Mouse (Mus musculus) limb, embryonic 14.5 days (tissue): ENCODE data around the gene Naip6. TPM values are rescaled to one million over a fixed set of nuclear protein-coding genes. Genes with fewer than 3 reads are reported as not detected.
"Not testable (repeated sequence)": the region's sequence is repeated elsewhere in the genome, so short reads cannot be mapped to it uniquely, and the experiment has no call there.

ENCODE experiments used
- ATAC-seq: fragments of 200-750 bp; cut with Nextera tagmentation; 2 replicates; pipeline ENCODE4 v1.8.0; 2017; ENCODE audit warnings: low read depth, moderate number of reproducible peaks, moderate TSS enrichment; ENCODE audit not compliant: low FRiP score
- DNase-seq: peaks from one replicate; pipeline ENCODE4 v3.0.0-alpha.2; 2015; ENCODE audit warnings: low spot score
- H3K27ac ChIP-seq: fragments of 300-500 bp; sonication (generic); replicated peaks from 2 replicates; pipeline ENCODE4 v1.5.1; 2014; ENCODE audit warnings: low read depth, mild to moderate bottlenecking, low read length, moderate library complexity, mixed read lengths
- H3K27me3 ChIP-seq: fragments of 300-500 bp; sonication (generic); 2 replicates; pipeline ENCODE4 v1.6.1; 2014; ENCODE audit warnings: low read length, mixed read lengths; ENCODE audit not compliant: control insufficient read depth, insufficient read depth
- H3K36me3 ChIP-seq: fragments of 300-500 bp; sonication (generic); 2 replicates; pipeline ENCODE4 v1.6.1; 2014; ENCODE audit warnings: mild to moderate bottlenecking, low read length, moderate library complexity, mixed read lengths; ENCODE audit not compliant: control insufficient read depth, insufficient read depth
- H3K4me1 ChIP-seq: fragments of 300-500 bp; sonication (generic); 2 replicates; pipeline ENCODE4 v1.6.1; 2014; ENCODE audit warnings: antibody characterized with exemption, low read length, mixed read lengths; ENCODE audit not compliant: control insufficient read depth, insufficient read depth
- H3K4me2 ChIP-seq: fragments of 300-500 bp; sonication (generic); replicated peaks from 2 replicates; pipeline ENCODE4 v1.6.1; 2014; ENCODE audit warnings: low read depth, mild to moderate bottlenecking, low read length, moderate library complexity; ENCODE audit not compliant: severe bottlenecking
- H3K4me3 ChIP-seq: fragments of 300-500 bp; sonication (generic); replicated peaks from 2 replicates; pipeline ENCODE4 v1.5.1; 2014; ENCODE audit warnings: low read length
- H3K9ac ChIP-seq: fragments of 300-500 bp; sonication (generic); 2 replicates; pipeline ENCODE4 v1.6.1; 2014; ENCODE audit warnings: mild to moderate bottlenecking, low read depth, low read length, moderate library complexity; ENCODE audit not compliant: severe bottlenecking
- H3K9me3 ChIP-seq: fragments of 300-500 bp; sonication (generic); 2 replicates; pipeline ENCODE4 v1.6.1; 2016; ENCODE audit warnings: low read length; ENCODE audit not compliant: control insufficient read depth
- POLR2A ChIP-seq: fragments of 200-500 bp; IDR thresholded peaks from 2 replicates; pipeline ENCODE4 v1.8.0; 2012; ENCODE audit warnings: inconsistent platforms, mild to moderate bottlenecking, moderate library complexity, borderline replicate concordance; ENCODE audit not compliant: insufficient read depth, insufficient read length; ENCODE audit errors: extremely low read depth
- WGBS: fragments of 180-500 bp; shearing (Covaris S2); extraction: QIAGEN DNeasy Blood & Tissue Kit; methylation state at CpG from one replicate; pipeline ENCODE4 v1.1.7; 2014; 5-methylcytosine and 5-hydroxymethylcytosine counted together
- polyA plus RNA-seq, 2 experiments: library from polyadenylated mRNA; depleted of rRNA in 1 of 2; stranded (reverse) in 1 of 2; unstranded in 1 of 2; fragments of >200 nt; fragmentation: Nextera tagmentation in 1 of 2; extraction: Ambion mirVana in 1 of 2; gene quantifications; 2 replicates each; pipeline versions ENCODE4 v1.2.1 to v1.2.3; 2012 to 2014

The Naip6 gene
- polyA plus RNA-seq, 2 experiments = 0.11 to 0.50 TPM

DNA sequence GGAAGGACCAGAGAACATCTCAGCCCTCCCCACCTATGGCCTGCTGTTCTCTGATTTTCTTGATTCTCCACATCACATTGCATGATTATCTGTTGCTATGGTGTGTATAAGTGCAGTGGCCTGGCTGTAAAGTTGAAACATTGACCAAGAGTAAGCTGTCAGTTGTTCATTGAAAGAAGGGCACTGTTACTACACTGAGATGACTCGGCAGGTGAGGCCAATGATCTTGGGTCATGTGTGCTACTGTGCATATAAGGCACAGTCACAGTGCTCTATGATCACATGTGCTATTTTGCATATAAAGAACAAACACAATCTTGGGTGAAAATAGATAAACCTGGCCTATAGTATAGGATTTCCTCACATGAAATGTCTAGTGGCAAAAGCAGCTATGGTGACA, 32.9 kb downstream of the Naip6 start:
- Histone ChIP-seq H3K27ac (no peak overlapping the region), H3K27me3 (no peaks in the 10 kb centered on the region), H3K4me2 (no peak overlapping the region), H3K36me3 (no peaks in the 10 kb centered on the region), H3K9me3 (no peaks in the 10 kb centered on the region), H3K9ac (no peak overlapping the region), H3K4me3 (no peak overlapping the region), H3K4me1 (no peaks in the 10 kb centered on the region)
- no peak for DNase-seq
- TF ChIP-seq POLR2A = no peak
- WGBS = 91% methylated on average over 1 of the region's 1 CpGs
- no peak for ATAC-seq

DNA sequence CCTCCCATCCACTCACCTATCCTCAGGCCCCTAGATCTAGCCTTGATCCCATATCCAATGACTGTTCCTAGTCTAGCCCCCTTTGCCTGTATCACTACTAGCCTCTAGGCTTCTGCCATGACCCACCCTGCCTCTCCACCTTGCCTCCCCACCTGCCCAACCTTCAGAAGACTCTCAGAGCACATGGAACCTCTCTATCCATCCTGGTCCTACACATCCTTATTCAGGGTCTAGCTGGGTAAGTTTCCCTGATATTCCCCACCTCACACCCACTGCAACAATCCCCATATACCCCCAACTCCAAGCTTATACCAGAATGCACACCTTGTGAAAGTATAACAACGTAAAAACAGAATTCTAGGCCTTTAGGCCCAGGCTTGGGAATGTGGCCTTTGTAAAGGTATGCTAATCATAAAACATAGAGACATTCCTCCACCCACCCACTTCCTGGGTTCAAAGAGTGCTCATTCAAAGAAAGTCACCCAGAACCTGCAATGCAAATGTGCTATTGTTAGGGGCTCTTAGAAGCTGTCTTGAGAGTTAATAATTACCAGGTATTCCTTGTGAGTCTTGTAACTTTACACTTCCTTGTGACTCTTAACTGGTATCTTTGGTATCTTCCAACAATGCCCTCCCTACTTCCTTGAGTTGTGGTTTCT, 45.9 kb downstream of the Naip6 start:
- H3K4me2 ChIP-seq, H3K27me3 ChIP-seq, H3K4me1 ChIP-seq, H3K4me3 ChIP-seq, H3K9ac ChIP-seq, ATAC-seq, H3K9me3 ChIP-seq, DNase-seq, H3K27ac ChIP-seq, H3K36me3 ChIP-seq: not testable (repeated sequence)
- no CpG with 5 or more reads among the region's 1 CpGs for WGBS

DNA sequence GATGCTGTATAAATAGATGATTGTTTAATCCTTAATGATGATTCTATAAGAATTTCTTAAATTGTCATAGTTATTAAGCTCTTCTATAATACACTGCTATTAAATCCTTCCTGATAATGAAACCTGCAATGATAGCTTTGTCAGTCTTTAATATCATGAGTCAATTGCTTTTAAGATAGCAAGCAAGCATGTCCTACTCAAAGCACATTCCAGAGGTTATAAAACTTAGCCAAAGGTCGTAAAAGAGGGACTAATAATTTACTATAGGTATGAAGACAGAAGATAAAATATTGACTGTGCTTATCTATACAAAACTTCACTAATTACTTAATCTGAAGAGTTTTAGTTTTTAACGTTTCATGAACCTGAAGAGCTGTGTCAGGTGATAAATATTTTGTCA, 60.5 kb downstream of the Naip6 start:
- H3K36me3 ChIP-seq = not testable (repeated sequence)
- WGBS = 52% methylated on average over 2 of the region's 2 CpGs

DNA sequence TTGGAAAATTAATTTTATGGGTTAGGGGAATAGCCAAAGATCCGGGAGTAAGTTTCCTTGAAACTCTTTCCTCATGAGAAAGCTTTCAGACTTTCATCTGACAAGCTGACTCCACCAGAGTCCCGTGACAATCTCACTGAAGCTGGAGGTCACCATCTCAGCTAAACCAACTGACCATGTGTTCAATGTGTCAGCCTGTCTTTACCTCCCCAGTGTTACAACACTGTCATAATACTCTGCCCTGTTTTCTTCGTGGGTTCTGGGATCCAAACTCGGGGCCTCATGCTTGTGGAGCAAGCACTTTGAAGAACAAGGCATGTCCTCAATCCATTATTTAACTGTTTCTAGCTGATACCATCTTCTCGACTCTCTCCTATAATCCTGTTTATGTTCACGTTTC, 61.5 kb downstream of the Naip6 start:
- not testable (repeated sequence) for H3K4me2 ChIP-seq, ATAC-seq, H3K27ac ChIP-seq, DNase-seq, H3K4me1 ChIP-seq, H3K9ac ChIP-seq, H3K27me3 ChIP-seq, H3K9me3 ChIP-seq, H3K36me3 ChIP-seq, H3K4me3 ChIP-seq
- WGBS = 82% methylated on average over 5 of the region's 6 CpGs

More for the DNA sequence above, 60.5 kb downstream of the Naip6 start:
- not testable (repeated sequence) for ATAC-seq, H3K4me2 ChIP-seq, H3K27me3 ChIP-seq, DNase-seq, H3K9me3 ChIP-seq, H3K4me1 ChIP-seq, H3K9ac ChIP-seq, H3K27ac ChIP-seq, H3K4me3 ChIP-seq

DNA sequence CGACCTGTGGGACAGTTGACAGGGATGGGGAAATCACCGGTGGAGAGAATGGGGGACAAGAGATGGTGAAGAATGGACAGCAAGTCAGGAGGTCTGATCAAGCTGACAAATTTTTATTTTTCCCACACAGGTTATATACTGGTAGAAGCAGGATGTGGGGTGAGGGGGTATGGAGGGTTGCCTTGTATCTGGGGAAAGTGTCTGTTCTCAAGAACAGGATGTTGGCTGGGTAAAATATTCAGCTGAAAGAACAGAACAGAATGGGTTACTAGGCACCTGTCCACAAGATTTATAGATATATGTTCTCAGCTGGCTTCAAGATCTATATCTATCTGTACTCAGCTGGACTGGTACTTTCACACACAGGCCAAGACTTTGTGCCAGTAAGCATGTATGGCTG, 65.6 kb downstream of the Naip6 start:
- H3K9ac ChIP-seq, DNase-seq, H3K27me3 ChIP-seq, H3K4me3 ChIP-seq, H3K36me3 ChIP-seq, H3K27ac ChIP-seq, H3K4me2 ChIP-seq, ATAC-seq, H3K4me1 ChIP-seq, H3K9me3 ChIP-seq: not testable (repeated sequence)
- WGBS = 83% methylated on average over 2 of the region's 2 CpGs

DNA sequence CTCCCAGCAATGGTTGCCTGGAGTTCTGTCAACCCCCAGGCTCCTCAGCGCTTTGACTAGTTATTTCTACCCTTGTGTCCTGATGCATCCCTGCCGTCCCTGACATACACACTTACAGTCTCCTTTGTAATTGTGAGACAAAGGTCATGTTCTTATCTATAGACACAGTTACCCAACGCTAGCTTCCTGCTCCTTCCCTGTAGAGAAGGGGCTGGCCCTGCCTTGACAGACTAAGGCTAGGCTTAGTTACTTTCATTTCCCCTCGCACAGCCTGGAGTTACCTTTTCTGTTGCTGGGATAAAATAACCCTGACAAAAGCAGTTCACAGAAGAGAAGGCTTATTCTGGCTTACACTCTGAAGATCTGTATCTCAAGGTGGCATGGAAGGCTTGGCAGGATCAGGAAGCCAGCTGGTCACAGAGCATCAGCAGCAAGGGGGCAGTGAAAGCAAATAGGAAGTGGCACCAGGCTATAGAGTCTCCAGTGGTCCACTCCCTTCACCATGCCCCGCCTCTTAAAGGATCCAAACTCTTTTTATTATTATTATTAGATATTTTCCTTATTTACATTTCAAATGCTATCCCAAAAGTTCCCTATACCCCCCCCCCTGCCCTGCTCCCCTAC, 70.5 kb downstream of the Naip6 start:
- H3K27me3 ChIP-seq = not testable (repeated sequence)

DNA sequence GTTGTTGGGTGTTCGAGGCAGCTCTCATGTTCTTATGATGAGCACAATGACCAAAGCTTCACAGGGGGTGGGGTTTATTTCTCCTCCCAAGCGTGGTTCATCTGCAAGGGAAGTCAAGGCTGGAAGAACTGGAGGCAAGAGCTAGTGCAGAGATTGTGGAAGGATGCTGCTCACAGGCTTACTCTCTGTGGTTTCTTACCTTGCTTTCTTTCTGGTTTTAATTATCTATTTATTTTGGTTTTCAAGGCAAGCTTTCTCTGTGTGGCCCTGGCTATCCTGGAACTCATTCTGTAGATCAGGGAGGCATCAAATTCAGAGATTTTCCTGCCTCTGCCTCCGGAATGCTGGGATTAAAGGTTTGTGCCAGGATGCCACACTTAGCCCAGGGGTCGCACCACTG, 71.3 kb downstream of the Naip6 start, which contains the start of gene Naip5:
TSS of gene Naip5 (minus strand) at position 101 of the 400 bp plus-strand sequence.
- H3K27ac ChIP-seq, ATAC-seq, H3K27me3 ChIP-seq, DNase-seq, H3K4me2 ChIP-seq, H3K4me1 ChIP-seq, H3K9ac ChIP-seq, H3K36me3 ChIP-seq, H3K4me3 ChIP-seq, H3K9me3 ChIP-seq: not testable (repeated sequence)
- 77% methylated on average over 4 of the region's 4 CpGs for WGBS

More for the DNA sequence above, 70.5 kb downstream of the Naip6 start:
- H3K9me3 ChIP-seq, H3K4me1 ChIP-seq, H3K9ac ChIP-seq, H3K4me2 ChIP-seq, DNase-seq, H3K27ac ChIP-seq, H3K36me3 ChIP-seq, ATAC-seq, H3K4me3 ChIP-seq: not testable (repeated sequence)
- WGBS = 86% methylated on average over 5 of the region's 5 CpGs
